Mouse (Mus musculus) pancreas, adult 10 weeks (tissue): Measurements from ENCODE around the gene Fxyd4. TPM values are rescaled to one million over a fixed set of nuclear protein-coding genes. Genes with fewer than 3 reads are reported as not detected.

Source experiments
- polyA plus RNA-seq: library from polyadenylated mRNA; stranded (reverse); fragments of 350-450 nt; fragmentation: Illumina TruSeq; extraction: RNeasy Lipid Tissue Mini Kit (QIAGEN cat#74804); gene quantifications from one replicate; pipeline ENCODE4 v1.2.3, GENCODE M21; 2015; ENCODE audit warnings: low read depth, low replicate concordance; ENCODE audit not compliant: insufficient read depth

The Fxyd4 gene
- polyA plus RNA-seq = not detected

GRCm38 (mm10) chr6:117937222-117937932 is at the start of gene Fxyd4:
Fxyd4 (minus strand) TSS chr6:117937692.

DNA sequence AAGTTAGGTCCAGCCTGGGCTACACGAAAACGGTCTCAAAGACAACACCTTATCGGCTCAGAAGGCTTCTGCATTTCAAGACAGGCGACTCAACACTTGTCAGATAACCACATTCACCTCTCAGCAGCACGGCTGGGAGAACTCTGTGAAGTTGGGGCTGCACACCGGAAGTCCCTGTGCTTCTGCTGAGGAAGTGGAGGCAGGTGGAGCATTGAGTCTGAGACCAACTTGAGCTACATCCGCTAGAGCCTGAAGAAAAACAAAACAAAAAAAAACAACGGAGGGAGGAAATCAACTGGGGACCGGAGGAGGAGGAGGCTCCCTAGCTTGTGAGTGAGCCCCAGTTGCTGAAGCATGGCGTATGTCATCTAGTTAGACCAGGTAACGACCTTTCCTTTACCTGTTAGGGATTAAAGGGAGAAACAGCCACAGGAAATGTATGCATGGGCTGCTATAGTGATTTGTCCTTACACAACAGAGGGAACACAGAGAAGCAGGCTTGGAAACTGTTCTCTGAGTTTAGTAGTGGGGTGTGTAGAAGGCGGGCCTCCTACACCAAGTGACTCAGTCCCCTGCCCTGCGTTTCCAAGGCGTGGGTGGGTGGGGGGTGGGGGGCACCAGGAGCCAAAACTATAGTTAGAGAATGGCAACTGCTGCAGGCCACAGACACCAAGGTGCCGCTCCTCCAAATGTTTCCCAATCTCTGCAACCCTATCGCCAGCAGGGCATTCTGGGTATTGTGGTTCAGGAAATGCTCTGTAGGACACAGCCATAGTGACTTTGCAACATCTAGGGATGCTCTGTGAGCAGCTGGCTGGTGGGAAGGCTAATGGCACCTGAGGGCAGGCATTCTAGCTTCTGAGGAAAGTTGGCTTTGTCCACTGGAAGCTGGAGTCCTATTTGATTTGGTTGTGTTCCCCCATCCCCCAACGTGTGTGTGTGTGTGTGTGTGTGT is 37.1 kb downstream of the Fxyd4 start, which contains the start of gene Hnrnpf:
TSS of gene Hnrnpf (plus strand) at position 199 of the 955 bp plus-strand sequence.

Other genes starting within 250 kb of the Fxyd4 start
- 12.3 TPM for gene Zfp637, start 96.5 kb downstream of the Fxyd4 start, polyA plus RNA-seq
- gene Zfp239, start 75.6 kb downstream of the Fxyd4 start, polyA plus RNA-seq = not detected
- 45.0 TPM for gene Hnrnpf, start 37.4 kb downstream of the Fxyd4 start, polyA plus RNA-seq
- gene Rasgef1a, start 73.7 kb upstream of the Fxyd4 start, polyA plus RNA-seq = 0.54 TPM
- 4.7 TPM for gene Csgalnact2, start 201.4 kb upstream of the Fxyd4 start, polyA plus RNA-seq